Mouse (Mus musculus) C2C12 (cell line): ENCODE measurements around the gene Cdh5.

Experiments
- CTCF ChIP-seq: IDR thresholded peaks from one replicate; pipeline ENCODE4 v1.5.1; 2011; ENCODE audit not compliant: control insufficient read depth, insufficient read depth, insufficient read length
- MYOD1 ChIP-seq: IDR thresholded peaks from one replicate; pipeline ENCODE4 v1.6.1; 2011; ENCODE audit warnings: low read depth; ENCODE audit not compliant: control insufficient read depth, insufficient read length

- TF ChIP-seq MYOD1 (no peak), CTCF (no peak)
Measured at GRCm38 (mm10) chr8:104170118-104171049, 69.0 kb downstream of the Cdh5 start, which contains the start of gene Bean1.
